Mouse (Mus musculus) liver, embryonic 13.5 days (tissue): ENCODE results near the gene Galnt4. TPM values are rescaled to one million over a fixed set of nuclear protein-coding genes. Genes with fewer than 3 reads are reported as not detected.
A peak's percentile ranks its signal among the peaks of the same experiment; 100 is the strongest.

ENCODE experiments used
- ATAC-seq: fragments of 200-750 bp; cut with Nextera tagmentation; 2 replicates; pipeline ENCODE4 v1.8.0; 2017; ENCODE audit warnings: low read depth, mild to moderate bottlenecking, moderate number of reproducible peaks, moderate library complexity
- DNase-seq: peaks from one replicate; pipeline ENCODE4 v3.0.0; 2022
- H3K27ac ChIP-seq: fragments of 300-500 bp; sonication (generic); 2 replicates; pipeline ENCODE4 v1.5.1; 2015; ENCODE audit warnings: moderate library complexity, mild to moderate bottlenecking, inconsistent platforms
- H3K27me3 ChIP-seq: fragments of 300-500 bp; sonication (generic); 2 replicates; pipeline ENCODE4 v1.6.1; 2015; ENCODE audit warnings: mild to moderate bottlenecking, inconsistent platforms
- H3K36me3 ChIP-seq: fragments of 300-500 bp; sonication (generic); 2 replicates; pipeline ENCODE4 v1.6.1; 2015; ENCODE audit warnings: mild to moderate bottlenecking, inconsistent platforms
- H3K4me1 ChIP-seq: fragments of 300-500 bp; sonication (generic); replicated peaks from 2 replicates; pipeline ENCODE4 v1.6.1; 2015; ENCODE audit warnings: inconsistent platforms
- H3K4me2 ChIP-seq: fragments of 300-500 bp; sonication (generic); 2 replicates; pipeline ENCODE4 v1.6.1; 2015; ENCODE audit warnings: inconsistent platforms, mild to moderate bottlenecking, moderate library complexity
- H3K4me3 ChIP-seq: fragments of 300-500 bp; sonication (generic); replicated peaks from 2 replicates; pipeline ENCODE4 v1.5.1; 2015; ENCODE audit warnings: mild to moderate bottlenecking, inconsistent platforms
- H3K9ac ChIP-seq: fragments of 300-500 bp; sonication (generic); 2 replicates; pipeline ENCODE4 v1.6.1; 2015; ENCODE audit warnings: mild to moderate bottlenecking, inconsistent platforms
- H3K9me3 ChIP-seq: fragments of 300-500 bp; sonication (generic); replicated peaks from 2 replicates; pipeline ENCODE4 v1.6.1; 2016; ENCODE audit warnings: inconsistent platforms
- WGBS: fragments of 180-500 bp; shearing (Covaris S2); methylation state at CpG from one replicate; pipeline ENCODE4 v1.1.7; 2015; ENCODE audit not compliant: insufficient replicate concordance; 5-methylcytosine and 5-hydroxymethylcytosine counted together
- polyA plus RNA-seq: library from polyadenylated mRNA; unstranded; fragments of >200 nt; fragmentation: Nextera tagmentation; extraction: Ambion mirVana; gene quantifications from 2 replicates; pipeline ENCODE4 v1.2.1, GENCODE M21; 2015

Galnt4 gene
- polyA plus RNA-seq, 1 experiment from 2014 or later: 2.6 TPM

DNA sequence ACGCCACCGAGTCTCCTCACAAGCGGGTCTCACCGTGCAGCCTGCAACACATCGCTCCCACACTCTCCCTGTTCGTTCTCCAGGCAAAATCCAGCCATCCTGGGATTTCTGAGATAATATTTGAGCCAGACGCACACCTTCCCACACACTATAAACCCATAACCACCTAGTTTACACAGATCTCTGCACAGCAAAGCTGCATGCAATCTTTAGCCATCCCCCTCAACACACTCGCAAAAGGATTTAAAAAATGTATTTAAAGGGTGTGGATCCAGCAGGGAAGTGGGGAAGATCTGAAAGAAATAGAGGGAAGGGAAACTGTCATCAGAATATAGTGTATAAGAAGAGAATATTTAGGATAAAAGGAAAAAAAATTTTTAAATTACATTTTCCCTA is 8.3 kb downstream of the Galnt4 start:
- H3K9me3 ChIP-seq: no peaks in the 10 kb centered on the region
- 67% methylated on average over 8 of the region's 8 CpGs for WGBS
- H3K4me2 ChIP-seq: no peak overlapping the region
- ATAC-seq: no peak
- H3K27ac ChIP-seq: no peak overlapping the region
- no peak overlapping the region for H3K9ac ChIP-seq
- DNase-seq: no peak
- H3K27me3 ChIP-seq: no peaks in the 10 kb centered on the region
- no peak overlapping the region for H3K4me3 ChIP-seq
- H3K4me1 ChIP-seq: peaks cover 26% of the 10 kb centered on the region
- no peaks in the 10 kb centered on the region; the same call in 1 of the 2 replicates for H3K36me3 ChIP-seq

DNA sequence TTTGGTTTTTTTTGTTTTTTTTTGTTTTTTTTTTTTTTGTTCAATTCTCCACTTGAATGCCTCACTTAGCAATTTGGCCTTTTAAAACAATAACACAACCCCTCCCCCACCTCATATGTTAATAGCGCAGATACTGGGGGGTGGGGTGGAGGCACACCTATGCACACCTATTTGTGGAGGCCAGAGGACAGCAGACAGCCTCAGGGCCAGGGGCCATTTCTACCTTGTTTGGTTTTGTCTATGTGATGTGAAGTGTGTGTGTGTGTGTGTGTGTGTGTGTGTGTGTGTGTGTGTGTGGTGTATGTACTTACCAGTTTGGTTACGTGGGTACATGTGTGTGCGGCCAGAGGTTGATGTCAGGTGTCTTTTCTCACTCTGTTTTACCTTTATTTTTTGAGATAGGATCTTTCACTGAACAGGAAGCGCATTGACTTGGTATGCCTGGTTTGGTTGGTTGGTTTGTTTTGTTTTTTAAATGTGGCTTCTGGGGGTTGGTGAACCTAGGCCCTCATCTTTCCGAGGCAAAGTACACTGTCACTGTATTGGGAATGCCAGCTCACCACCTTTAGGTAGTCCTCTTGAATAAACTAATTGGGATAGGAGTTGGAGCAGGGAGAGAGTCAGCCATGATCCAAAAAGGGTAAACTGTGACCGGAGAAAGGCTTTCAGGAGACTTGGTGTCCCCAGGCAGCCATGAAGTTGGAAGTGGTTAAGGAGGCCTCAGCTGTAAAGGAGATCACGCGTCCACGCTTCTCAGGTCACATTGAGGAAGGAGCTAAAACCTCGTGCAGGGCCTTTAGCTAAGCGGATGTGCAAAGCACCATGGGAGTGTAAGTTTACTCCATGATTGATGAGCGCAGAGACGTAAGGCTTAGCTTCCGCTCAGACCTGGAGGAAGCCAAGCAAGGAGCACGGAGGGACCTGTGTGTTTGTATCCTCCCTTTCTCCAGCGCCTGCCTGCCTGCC is 9.0 kb downstream of the Galnt4 start:
- Histone ChIP-seq H3K27me3 (no peaks in the 10 kb centered on the region), H3K4me1 (peaks cover 24% of the 10 kb centered on the region), H3K36me3 (no peaks in the 10 kb centered on the region), H3K27ac (no peak overlapping the region), H3K4me2 (no peak overlapping the region), H3K9me3 (no peaks in the 10 kb centered on the region), H3K4me3 (no peak overlapping the region), H3K9ac (no peak overlapping the region)
- ATAC-seq (no peak), DNase-seq (no peak)
- 80% methylated on average over 16 of the region's 16 CpGs for WGBS

DNA sequence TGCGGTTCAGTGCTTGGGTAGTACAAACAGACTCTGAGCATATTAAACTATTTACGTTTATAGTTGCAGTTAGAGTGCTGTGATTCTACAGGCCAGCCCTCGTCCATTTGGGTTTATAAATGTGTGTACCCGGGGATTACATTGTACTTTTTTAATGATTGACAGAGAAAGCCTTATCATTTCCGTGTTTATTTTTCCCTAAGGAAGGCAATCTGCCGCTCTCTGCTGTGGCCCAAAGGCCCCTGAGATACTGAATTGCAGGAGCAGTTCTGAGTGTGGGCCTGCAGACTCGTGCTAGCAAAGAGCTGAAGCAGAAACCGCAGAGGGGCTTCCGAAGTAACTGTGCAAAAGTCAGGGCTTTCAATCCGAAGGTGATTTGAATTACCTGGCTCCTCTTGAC is 9.9 kb downstream of the Galnt4 start:
- no peak for ATAC-seq
- WGBS: 63% methylated on average over 10 of the region's 10 CpGs
- no peak overlapping the region for H3K9ac ChIP-seq
- no peak for DNase-seq
- no peaks in the 10 kb centered on the region for H3K36me3 ChIP-seq
- peaks cover 24% of the 10 kb centered on the region for H3K4me1 ChIP-seq
- 0 out of 2 replicates have a peak overlapping the region, but pooled peaks have one; percentile 6 for H3K27ac ChIP-seq
- H3K4me2 ChIP-seq: no peak overlapping the region
- H3K9me3 ChIP-seq: no peaks in the 10 kb centered on the region
- H3K27me3 ChIP-seq: no peaks in the 10 kb centered on the region
- no peak overlapping the region for H3K4me3 ChIP-seq

DNA sequence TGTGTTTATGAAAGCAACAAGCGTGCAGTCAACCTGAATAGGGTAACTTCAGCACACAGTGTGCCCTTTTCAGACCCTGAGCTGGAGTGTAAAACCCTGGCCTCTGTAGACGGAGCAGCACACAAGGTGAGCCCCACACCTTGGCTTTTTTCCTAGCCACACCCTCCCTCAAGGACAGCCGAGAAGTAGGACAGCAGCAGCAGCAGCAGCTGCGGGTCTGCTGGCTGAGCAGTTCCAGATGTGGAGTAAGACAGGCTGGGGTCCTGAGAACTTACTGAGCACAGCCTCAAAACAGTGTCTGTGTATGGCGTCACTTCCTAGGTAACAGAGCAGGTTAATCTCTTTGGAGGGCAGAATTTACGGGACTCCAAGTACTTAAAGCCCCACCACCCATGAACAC is 10.7 kb downstream of the Galnt4 start:
- H3K4me3 ChIP-seq: no peak overlapping the region
- 62% methylated on average over 6 of the region's 6 CpGs for WGBS
- ATAC-seq (no peak), DNase-seq (no peak)
- no peaks in the 10 kb centered on the region for H3K36me3 ChIP-seq
- H3K9ac ChIP-seq: no peak overlapping the region
- peaks cover 19% of the 10 kb centered on the region for H3K4me1 ChIP-seq
- H3K27ac ChIP-seq: no peak overlapping the region
- H3K4me2 ChIP-seq: no peak overlapping the region
- H3K27me3 ChIP-seq: no peaks in the 10 kb centered on the region
- no peaks in the 10 kb centered on the region for H3K9me3 ChIP-seq

DNA sequence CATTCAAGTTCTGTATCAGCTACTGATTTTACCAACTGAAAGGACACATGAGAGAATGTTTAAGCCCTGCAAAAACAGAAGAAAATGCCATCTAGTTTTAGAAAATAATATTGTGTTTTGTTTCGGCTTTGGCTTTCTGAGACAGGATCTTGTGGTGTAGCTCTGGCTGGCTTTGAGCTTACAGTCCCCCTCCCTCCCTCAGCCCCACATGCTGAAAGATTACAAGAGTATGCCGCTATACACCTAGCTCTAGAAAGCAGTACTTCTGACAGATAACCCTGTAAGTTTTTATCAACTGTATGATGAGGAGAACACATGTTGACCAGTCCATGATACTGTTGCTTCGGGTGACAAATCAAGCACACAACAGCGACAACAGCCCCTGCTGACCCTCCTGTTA is 11.5 kb downstream of the Galnt4 start:
- Histone ChIP-seq H3K4me3 (no peak overlapping the region), H3K4me1 (peaks cover 18% of the 10 kb centered on the region), H3K9me3 (no peaks in the 10 kb centered on the region), H3K27ac (no peak overlapping the region), H3K4me2 (no peak overlapping the region), H3K36me3 (no peaks in the 10 kb centered on the region), H3K9ac (no peak overlapping the region), H3K27me3 (no peaks in the 10 kb centered on the region)
- DNase-seq (no peak), ATAC-seq (no peak)
- WGBS: 68% methylated on average over 4 of the region's 4 CpGs

DNA sequence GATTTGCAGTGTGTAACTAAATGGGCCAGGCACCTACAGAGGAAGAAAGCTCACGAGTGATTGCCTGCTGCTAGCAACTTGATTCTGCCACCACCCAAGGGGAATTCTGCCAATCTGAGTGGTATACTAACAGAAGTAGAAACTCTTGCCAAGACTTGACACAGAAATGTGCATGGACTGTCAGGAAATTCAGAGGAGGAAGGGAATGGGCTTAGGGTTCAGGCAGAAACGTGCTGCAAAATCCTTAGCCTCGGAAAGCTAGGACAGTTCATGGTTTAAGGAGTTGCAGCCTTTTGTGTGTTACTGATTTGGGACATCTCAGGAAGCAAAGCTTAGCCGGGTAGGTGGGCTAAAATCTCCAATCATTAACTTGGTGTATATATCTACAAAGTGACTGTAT is 18.3 kb downstream of the Galnt4 start, which contains the start of gene Phxr2:
TSS of gene Phxr2 (minus strand) at position 101 of the 400 bp plus-strand sequence.
- no peaks in the 10 kb centered on the region for H3K9me3 ChIP-seq
- 71% methylated on average over 4 of the region's 4 CpGs for WGBS
- no peak within 1 kb of the TSS for H3K4me3 ChIP-seq
- H3K27ac ChIP-seq: no peak within 1 kb of the TSS
- H3K9ac ChIP-seq: no peak within 1 kb of the TSS
- H3K36me3 ChIP-seq: no peaks in the 10 kb centered on the region
- H3K4me1 ChIP-seq: peaks cover 13% of the 10 kb centered on the region; the same call in 1 of the 2 replicates
- no peak for DNase-seq
- no peaks in the 10 kb centered on the region for H3K27me3 ChIP-seq
- no peak for ATAC-seq
- H3K4me2 ChIP-seq: no peak within 1 kb of the TSS

DNA sequence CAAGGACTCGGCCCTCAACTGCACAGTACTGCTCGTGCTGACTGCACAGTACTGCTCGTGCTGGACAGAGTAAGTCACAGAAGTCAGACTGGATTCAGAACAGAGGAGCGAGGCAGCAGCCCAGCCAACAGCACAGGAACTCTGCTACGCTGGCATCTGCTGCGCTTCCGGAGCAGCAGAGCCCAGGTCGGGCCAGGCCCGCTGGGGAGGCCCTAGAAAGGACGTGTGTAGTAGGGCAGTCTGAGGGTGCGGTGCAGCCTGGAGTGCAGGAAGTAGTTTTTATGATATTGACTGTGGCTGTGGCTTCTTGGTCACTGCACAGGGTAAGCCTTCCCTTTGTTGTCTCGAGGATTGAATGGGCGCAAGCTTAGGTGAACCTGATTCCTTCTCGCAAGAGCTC is 19.0 kb downstream of the Galnt4 start:
- Histone ChIP-seq H3K9ac (no peak overlapping the region), H3K4me3 (no peak overlapping the region), H3K36me3 (no peaks in the 10 kb centered on the region), H3K27ac (no peak overlapping the region), H3K4me2 (no peak overlapping the region), H3K9me3 (no peaks in the 10 kb centered on the region), H3K27me3 (no peaks in the 10 kb centered on the region), H3K4me1 (peaks cover 13% of the 10 kb centered on the region; the same call in 1 of the 2 replicates)
- 51% methylated on average over 14 of the region's 14 CpGs for WGBS
- DNase-seq (no peak), ATAC-seq (peak; percentile 15; the same call in 1 of the 2 replicates)

DNA sequence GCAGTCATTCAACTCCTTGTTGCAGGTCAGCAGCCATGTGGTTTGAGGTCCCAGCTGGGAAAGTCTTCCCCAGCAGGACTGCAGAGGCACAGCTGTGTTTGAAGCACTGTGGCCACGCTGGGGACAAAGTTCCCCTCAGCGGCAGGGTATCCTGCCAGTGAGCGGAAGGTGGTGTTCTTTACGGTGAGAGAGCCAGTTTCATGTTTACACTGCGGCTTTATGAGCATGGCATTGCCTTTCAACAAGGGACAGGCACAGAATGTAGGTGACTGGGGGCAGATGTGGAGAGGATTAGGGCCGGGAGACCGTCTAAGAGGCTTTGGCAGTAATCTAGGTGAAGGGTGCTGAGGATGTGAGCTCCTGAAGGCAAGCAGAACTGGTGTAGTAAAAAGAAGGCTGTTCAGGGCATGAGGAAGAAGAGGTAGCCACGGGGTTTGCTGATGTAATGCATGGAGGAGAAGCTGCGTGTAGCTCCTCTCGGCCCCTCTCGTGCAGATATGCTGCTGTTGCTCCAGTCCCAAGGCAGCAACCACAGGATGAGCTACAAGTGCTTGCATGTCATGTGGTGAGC is 19.8 kb downstream of the Galnt4 start:
- Histone ChIP-seq H3K4me3 (no peak overlapping the region), H3K36me3 (no peaks in the 10 kb centered on the region), H3K9me3 (no peaks in the 10 kb centered on the region), H3K27me3 (no peaks in the 10 kb centered on the region), H3K9ac (no peak overlapping the region), H3K4me2 (no peak overlapping the region), H3K27ac (peak overlapping the region; percentile 8; the same call in 1 of the 2 replicates), H3K4me1 (peaks cover 13% of the 10 kb centered on the region; the same call in 1 of the 2 replicates)
- ATAC-seq (peak; percentile 39; the same call in 1 of the 2 replicates), DNase-seq (no peak)
- 43% methylated on average over 11 of the region's 11 CpGs for WGBS

DNA sequence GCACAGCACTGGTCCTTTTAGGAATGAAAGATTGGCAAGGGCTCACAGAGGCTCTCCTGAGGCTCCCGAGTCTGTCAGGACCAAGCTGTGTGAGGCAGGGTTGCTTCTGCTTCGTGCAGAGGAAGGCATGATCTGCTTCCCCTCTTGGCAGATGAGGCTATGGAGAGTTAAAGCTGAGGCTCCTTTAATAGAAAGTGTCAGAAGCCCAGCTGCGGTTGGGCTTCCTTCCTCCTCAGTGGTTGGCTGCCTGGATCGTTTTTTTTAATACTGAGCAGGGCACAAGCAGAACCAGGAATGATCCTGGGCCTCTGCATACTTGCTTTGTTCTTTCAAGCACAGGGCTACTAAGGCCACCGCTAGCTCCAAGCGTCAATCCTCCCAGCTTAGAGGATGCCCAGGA is 22.7 kb downstream of the Galnt4 start:
- Histone ChIP-seq H3K27ac (no peak overlapping the region), H3K4me3 (no peak overlapping the region), H3K4me2 (no peak overlapping the region), H3K9ac (no peak overlapping the region), H3K27me3 (no peaks in the 10 kb centered on the region), H3K4me1 (peaks cover 13% of the 10 kb centered on the region; the same call in 1 of the 2 replicates), H3K9me3 (no peaks in the 10 kb centered on the region), H3K36me3 (no peaks in the 10 kb centered on the region)
- WGBS: 22% methylated on average over 6 of the region's 6 CpGs
- ATAC-seq (0 out of 2 replicates have a peak, but pooled peaks have one; percentile 26), DNase-seq (no peak)

DNA sequence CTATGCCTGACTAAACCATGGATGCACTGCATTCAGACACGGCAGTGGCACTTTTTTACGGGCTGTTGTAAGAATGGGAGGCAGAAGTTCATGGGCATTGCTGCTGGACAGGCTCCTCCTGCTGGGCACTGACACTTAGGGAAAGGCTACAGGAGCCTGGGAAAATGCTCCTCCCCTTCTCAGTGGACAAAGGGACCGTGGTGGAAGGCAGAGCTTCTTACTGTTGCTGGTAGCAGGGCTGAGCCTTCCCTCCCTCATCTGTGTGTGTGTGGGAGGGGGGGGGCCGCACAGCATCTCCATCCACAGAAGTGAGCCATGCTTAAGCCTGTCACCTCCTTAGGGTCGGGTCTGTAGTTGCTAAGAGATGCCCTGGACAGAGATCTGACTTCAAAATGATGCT is 23.3 kb downstream of the Galnt4 start:
- H3K27ac ChIP-seq: no peak overlapping the region
- H3K4me1 ChIP-seq: peaks cover 13% of the 10 kb centered on the region; the same call in 1 of the 2 replicates
- no peaks in the 10 kb centered on the region for H3K36me3 ChIP-seq
- no peak overlapping the region for H3K4me2 ChIP-seq
- WGBS: 62% methylated on average over 5 of the region's 5 CpGs
- no peak for DNase-seq
- H3K4me3 ChIP-seq: no peak overlapping the region
- H3K27me3 ChIP-seq: no peaks in the 10 kb centered on the region
- no peak overlapping the region for H3K9ac ChIP-seq
- no peak for ATAC-seq
- no peaks in the 10 kb centered on the region for H3K9me3 ChIP-seq

DNA sequence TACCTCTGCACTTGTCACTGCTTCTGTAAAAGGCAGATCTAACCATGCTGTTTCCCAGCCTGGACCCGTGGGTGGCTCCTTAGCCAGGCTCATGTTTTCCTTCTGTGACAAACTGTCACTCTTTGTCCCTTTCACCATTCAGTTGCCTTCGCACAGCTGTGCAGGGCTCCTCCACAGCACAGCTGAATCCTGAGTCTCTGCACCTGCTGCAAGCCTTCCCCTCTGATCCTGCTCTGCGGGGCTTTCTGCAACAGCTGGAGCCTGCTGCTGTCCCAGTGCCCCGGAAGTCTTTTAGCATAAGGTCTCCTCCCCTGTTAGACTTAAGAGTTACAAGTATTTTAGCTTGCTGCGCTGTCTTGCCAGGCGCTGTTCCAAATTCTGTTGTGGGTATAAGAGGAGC is 24.2 kb downstream of the Galnt4 start:
- H3K9me3 ChIP-seq: no peaks in the 10 kb centered on the region
- H3K27me3 ChIP-seq: no peaks in the 10 kb centered on the region
- H3K9ac ChIP-seq: no peak overlapping the region
- WGBS: 73% methylated on average over 6 of the region's 6 CpGs
- H3K4me2 ChIP-seq: no peak overlapping the region
- no peak overlapping the region for H3K27ac ChIP-seq
- H3K4me3 ChIP-seq: no peak overlapping the region
- DNase-seq (no peak), ATAC-seq (no peak)
- no peaks in the 10 kb centered on the region for H3K36me3 ChIP-seq
- H3K4me1 ChIP-seq: peaks cover 6% of the 10 kb centered on the region; the same call in 1 of the 2 replicates
